Mouse (Mus musculus): ENCODE measurements at regions not wholly inside any gene's neighbourhood (a gene's known extent, or its start where the extent isn't known, plus 50 kb on each side); places are given as distances from the start of the nearest gene placed in this dataset.
"Not testable (repeated sequence)": the region's sequence is repeated elsewhere in the genome, so short reads cannot be mapped to it uniquely, and the experiment has no call there.

DNA sequence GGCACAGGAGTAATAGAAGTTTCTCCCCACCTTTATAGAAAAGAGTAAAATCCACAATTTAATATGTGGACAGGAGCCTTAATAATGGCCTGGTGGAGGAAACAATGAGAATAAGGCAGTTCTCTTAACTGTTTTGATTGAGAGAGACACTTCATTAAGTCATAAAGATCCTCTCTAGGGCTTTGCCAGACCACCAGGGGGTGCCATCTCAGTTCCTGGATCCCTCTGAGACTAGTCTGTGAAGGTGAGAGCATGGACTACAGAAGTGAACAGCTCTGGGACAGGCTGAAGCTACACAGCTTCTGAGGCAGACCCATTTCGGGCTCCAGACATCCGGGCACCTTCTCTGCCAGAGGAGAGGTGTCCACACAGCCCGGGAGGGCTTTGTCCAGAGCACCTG, 373.8 kb downstream of the Ice1 start:
- WGBS, result 86% methylated on average over 3 of the region's 3 CpGs
- ATAC-seq (ENCODE audit: low FRiP score, low TSS enrichment), result no peak
- no peak overlapping the region for H3K4me3 ChIP-seq (ENCODE audit: low read length)
- no peak overlapping the region for H3K4me2 ChIP-seq (replicated peaks; ENCODE audit: low read depth, low read length)
- no peaks in the 10 kb centered on the region for H3K27me3 ChIP-seq (ENCODE audit: insufficient read depth, low read length)
- H3K36me3 ChIP-seq (ENCODE audit: insufficient read depth, low read length), result no peaks in the 10 kb centered on the region
- H3K27ac ChIP-seq (ENCODE audit: low read length), result no peak overlapping the region
- peaks cover 5% of the 10 kb centered on the region; the same call in 1 of the 2 replicates for H3K4me1 ChIP-seq (ENCODE audit: insufficient read depth, low read length)
- H3K9ac ChIP-seq (replicated peaks; ENCODE audit: low read length), result no peak overlapping the region
- H3K9me3 ChIP-seq (ENCODE audit: low read length), result no peaks in the 10 kb centered on the region; the same call in 1 of the 2 replicates

DNA sequence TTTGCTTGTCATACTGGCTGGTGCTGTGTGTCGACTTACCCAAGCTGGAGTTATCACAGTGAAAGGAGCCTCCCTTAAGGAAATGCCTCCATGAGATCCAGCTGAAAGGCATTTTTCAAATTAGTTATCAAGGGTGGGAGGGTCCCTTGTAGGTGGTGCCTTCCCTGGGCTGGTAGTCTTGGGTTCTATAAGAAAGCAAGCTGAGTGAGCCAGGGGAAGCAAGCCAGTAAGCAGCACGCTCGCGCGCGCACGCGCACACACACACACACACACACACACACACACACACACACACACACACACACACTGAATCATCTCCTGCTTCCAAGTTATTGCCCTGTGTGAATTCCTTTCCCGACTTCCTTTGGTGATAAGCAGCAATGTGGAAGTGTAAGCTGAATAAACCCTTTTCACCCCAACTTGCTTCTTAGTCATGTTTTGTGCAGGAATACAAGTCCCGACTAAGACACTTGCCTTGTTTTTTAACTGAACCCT, 360.5 kb downstream of the Ice1 start:
- not testable (repeated sequence) for H3K9me3 ChIP-seq (ENCODE audit: low read length); H3K27me3 ChIP-seq (ENCODE audit: insufficient read depth, low read length); H3K36me3 ChIP-seq (ENCODE audit: insufficient read depth, low read length); H3K27ac ChIP-seq (ENCODE audit: low read length); H3K9ac ChIP-seq (replicated peaks; ENCODE audit: low read length); H3K4me2 ChIP-seq (replicated peaks; ENCODE audit: low read depth, low read length); H3K4me3 ChIP-seq (ENCODE audit: low read length); ATAC-seq (ENCODE audit: low FRiP score, low TSS enrichment)
- H3K4me1 ChIP-seq (ENCODE audit: insufficient read depth, low read length), result peaks cover 10% of the 10 kb centered on the region; the same call in 1 of the 2 replicates
- WGBS, result 66% methylated on average over 10 of the region's 10 CpGs

DNA sequence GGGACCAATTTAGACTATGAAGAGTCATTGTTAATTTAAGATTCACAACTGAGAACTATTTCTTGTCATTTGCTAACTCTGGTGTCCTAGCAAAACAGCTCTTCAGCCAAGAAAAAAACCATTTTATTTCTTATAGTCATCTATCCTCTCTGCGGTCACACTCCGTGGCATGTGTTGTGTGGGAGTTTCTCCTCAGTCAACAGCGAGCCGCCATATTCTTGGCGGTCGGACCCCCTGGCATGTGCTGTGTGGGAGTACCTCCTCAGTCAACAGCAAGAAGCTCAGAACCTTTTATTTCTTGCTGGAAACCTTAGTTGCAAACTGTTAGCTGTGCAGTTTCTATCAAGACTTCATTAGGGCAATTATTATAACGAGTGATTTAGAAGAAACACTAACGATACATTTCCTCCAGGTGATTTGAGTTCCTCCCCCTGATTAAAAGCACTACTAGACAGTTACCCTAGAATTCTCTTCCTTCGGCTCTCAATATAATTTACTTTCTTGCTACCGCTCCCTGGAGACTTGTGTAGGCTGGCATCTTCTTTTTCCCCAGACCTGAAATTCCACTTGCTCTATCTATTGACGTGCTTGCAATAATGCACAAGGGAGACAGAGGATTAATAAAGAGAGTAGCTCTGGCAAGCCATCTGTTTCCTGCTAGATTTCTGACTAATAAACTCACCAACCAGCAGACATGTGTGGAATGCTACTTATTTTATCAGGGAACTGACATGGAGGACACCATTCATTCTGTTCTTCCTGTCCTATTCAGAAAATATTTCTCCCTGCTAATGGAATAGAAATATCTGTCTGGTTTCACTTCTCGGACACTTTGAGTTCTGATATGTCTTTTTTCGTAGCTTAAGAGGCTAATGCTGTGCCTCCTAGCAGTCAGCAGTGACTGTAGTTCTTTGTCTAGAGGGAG, 359.5 kb downstream of the Ice1 start:
- ATAC-seq (ENCODE audit: low FRiP score, low TSS enrichment), result no peak; the same call in 1 of the 2 replicates
- Histone ChIP-seq H3K36me3 (ENCODE audit: insufficient read depth, low read length) (no peaks in the 10 kb centered on the region), H3K27me3 (ENCODE audit: insufficient read depth, low read length) (no peaks in the 10 kb centered on the region), H3K4me2 (replicated peaks; ENCODE audit: low read depth, low read length) (peak overlapping the region; percentile 7), H3K4me3 (ENCODE audit: low read length) (no peak overlapping the region), H3K9me3 (ENCODE audit: low read length) (no peaks in the 10 kb centered on the region), H3K27ac (ENCODE audit: low read length) (peak overlapping the region; percentile 35), H3K4me1 (ENCODE audit: insufficient read depth, low read length) (peaks cover 10% of the 10 kb centered on the region; the same call in 1 of the 2 replicates), H3K9ac (replicated peaks; ENCODE audit: low read length) (no peak overlapping the region)
- WGBS, result 29% methylated on average over 13 of the region's 13 CpGs

DNA sequence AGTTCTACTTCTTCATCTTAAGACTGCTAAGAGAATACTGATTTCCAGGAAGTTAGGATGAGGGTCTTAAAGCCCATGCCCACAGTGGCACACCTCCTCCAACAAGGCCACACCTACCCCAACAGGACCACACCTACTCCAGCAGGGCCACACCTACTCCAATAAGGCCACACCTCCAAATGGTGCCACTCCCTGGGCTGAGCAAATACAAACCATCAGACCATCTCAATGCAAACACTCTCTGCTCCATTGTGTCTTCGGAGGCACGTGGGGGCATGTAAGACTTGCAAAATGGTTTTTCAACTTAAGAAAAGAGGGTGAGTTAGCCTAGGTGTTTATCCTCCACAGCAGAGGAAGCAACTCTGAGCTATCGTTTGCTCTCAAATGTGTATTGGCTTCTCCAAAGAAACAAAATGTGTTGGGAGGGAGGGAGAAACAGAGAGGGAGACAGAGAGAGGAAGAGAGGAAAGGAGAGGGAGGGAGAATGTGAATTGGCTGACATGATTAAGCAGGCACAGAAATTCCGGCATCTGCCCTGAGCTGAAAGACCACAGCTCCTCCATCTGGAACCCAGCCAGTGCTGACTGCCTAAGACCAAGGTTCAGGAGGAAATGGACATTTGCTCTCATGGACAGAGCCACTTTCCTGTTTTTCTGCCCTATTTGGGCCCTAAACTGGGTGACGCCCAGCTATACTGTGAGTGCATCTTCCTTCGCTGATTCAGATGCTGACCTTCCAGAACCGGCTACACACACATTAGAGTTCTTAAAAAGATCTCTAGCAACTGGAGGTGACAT, 356.2 kb downstream of the Ice1 start:
- H3K9ac ChIP-seq (replicated peaks; ENCODE audit: low read length), result no peak overlapping the region
- no peaks in the 10 kb centered on the region for H3K27me3 ChIP-seq (ENCODE audit: insufficient read depth, low read length)
- 57% methylated on average over 7 of the region's 7 CpGs for WGBS
- no peaks in the 10 kb centered on the region for H3K9me3 ChIP-seq (ENCODE audit: low read length)
- H3K4me3 ChIP-seq (ENCODE audit: low read length), result no peak overlapping the region
- no peak overlapping the region for H3K4me2 ChIP-seq (replicated peaks; ENCODE audit: low read depth, low read length)
- no peaks in the 10 kb centered on the region for H3K36me3 ChIP-seq (ENCODE audit: insufficient read depth, low read length)
- peaks cover 10% of the 10 kb centered on the region; the same call in 1 of the 2 replicates for H3K4me1 ChIP-seq (ENCODE audit: insufficient read depth, low read length)
- H3K27ac ChIP-seq (ENCODE audit: low read length), result no peak overlapping the region
- ATAC-seq (ENCODE audit: low FRiP score, low TSS enrichment), result peak; percentile 53; the same call in 1 of the 2 replicates

DNA sequence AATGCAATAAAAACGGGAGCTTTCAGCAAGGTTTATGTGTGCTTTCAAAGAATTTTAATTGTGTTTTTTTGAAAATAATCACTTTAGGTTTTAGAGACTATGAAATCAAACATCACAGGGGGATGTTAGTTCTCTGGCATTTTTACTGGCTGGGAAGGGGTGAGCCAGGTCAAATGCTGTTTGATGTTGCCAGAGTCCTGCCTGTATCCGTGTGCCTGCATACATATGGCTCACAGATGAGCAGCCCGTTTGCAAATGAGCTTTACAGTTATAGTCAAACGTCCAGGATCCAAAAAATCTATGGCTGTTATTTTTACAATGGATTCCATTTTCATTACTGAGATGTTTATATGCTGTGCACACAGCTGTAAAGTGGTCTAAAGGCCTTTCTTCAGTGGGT, 354.7 kb downstream of the Ice1 start:
- no peak for ATAC-seq (ENCODE audit: low FRiP score, low TSS enrichment)
- H3K27me3 ChIP-seq (ENCODE audit: insufficient read depth, low read length), result no peaks in the 10 kb centered on the region
- no peak overlapping the region for H3K27ac ChIP-seq (ENCODE audit: low read length)
- no peak overlapping the region for H3K4me3 ChIP-seq (ENCODE audit: low read length)
- no peak overlapping the region for H3K9ac ChIP-seq (replicated peaks; ENCODE audit: low read length)
- H3K4me1 ChIP-seq (ENCODE audit: insufficient read depth, low read length), result peaks cover 10% of the 10 kb centered on the region; the same call in 1 of the 2 replicates
- H3K9me3 ChIP-seq (ENCODE audit: low read length), result no peaks in the 10 kb centered on the region
- 9% methylated on average over 4 of the region's 4 CpGs for WGBS
- no peaks in the 10 kb centered on the region for H3K36me3 ChIP-seq (ENCODE audit: insufficient read depth, low read length)
- H3K4me2 ChIP-seq (replicated peaks; ENCODE audit: low read depth, low read length), result no peak overlapping the region

DNA sequence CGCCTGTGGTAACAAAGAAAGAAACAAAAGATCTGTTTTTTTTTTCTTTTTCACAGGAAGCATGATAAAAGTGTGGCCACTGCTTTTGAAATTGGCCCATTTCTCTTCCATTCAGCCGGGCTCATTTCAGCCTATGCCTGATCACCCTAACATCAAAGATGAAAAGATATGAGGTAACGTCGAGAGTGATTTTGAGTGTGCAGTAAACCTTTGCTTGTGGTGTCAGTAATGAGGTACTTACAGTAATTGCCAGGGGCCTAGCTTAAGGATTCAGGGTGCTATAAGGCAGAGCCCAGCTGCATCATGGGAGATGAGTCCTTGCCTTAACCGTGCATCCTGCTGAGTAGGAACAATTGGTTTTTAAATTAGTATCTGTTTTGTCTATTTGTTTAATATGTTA, 354.2 kb downstream of the Ice1 start:
- no peak for ATAC-seq (ENCODE audit: low FRiP score, low TSS enrichment)
- Histone ChIP-seq H3K27me3 (ENCODE audit: insufficient read depth, low read length) (no peaks in the 10 kb centered on the region), H3K4me2 (replicated peaks; ENCODE audit: low read depth, low read length) (no peak overlapping the region), H3K9ac (replicated peaks; ENCODE audit: low read length) (no peak overlapping the region), H3K27ac (ENCODE audit: low read length) (no peak overlapping the region), H3K4me1 (ENCODE audit: insufficient read depth, low read length) (peaks cover 7% of the 10 kb centered on the region; the same call in 1 of the 2 replicates), H3K4me3 (ENCODE audit: low read length) (no peak overlapping the region), H3K9me3 (ENCODE audit: low read length) (no peaks in the 10 kb centered on the region), H3K36me3 (ENCODE audit: insufficient read depth, low read length) (no peaks in the 10 kb centered on the region)
- WGBS, result 33% methylated on average over 5 of the region's 5 CpGs

DNA sequence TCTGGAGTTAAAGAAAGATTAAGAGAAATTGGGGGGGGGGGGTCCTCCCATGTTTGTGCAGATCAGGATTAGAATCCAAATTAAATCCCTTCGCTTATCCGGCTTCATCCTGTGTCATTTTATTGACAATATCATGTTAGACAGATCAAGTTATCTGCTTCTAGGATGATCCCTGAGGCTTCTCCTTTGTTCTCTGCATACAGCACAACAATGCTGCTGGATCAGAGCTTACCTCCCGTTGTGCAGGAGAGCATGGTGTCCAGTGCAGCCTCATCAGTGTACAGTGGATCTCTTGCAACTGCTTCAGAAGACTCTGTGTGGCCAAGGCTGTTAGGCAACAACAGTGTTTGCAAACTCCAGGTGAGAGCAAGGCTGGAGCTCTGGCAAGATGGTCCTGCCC, 344.7 kb downstream of the Ice1 start:
- no peak for ATAC-seq (ENCODE audit: low FRiP score, low TSS enrichment)
- WGBS, result 90% methylated on average over 3 of the region's 3 CpGs
- H3K4me1 ChIP-seq (ENCODE audit: insufficient read depth, low read length), result no peaks in the 10 kb centered on the region
- H3K4me3 ChIP-seq (ENCODE audit: low read length), result no peak overlapping the region
- no peak overlapping the region for H3K9ac ChIP-seq (replicated peaks; ENCODE audit: low read length)
- H3K27me3 ChIP-seq (ENCODE audit: insufficient read depth, low read length), result no peaks in the 10 kb centered on the region
- H3K9me3 ChIP-seq (ENCODE audit: low read length), result no peaks in the 10 kb centered on the region; the same call in 1 of the 2 replicates
- no peaks in the 10 kb centered on the region for H3K36me3 ChIP-seq (ENCODE audit: insufficient read depth, low read length)
- H3K4me2 ChIP-seq (replicated peaks; ENCODE audit: low read depth, low read length), result no peak overlapping the region
- no peak overlapping the region for H3K27ac ChIP-seq (ENCODE audit: low read length)

DNA sequence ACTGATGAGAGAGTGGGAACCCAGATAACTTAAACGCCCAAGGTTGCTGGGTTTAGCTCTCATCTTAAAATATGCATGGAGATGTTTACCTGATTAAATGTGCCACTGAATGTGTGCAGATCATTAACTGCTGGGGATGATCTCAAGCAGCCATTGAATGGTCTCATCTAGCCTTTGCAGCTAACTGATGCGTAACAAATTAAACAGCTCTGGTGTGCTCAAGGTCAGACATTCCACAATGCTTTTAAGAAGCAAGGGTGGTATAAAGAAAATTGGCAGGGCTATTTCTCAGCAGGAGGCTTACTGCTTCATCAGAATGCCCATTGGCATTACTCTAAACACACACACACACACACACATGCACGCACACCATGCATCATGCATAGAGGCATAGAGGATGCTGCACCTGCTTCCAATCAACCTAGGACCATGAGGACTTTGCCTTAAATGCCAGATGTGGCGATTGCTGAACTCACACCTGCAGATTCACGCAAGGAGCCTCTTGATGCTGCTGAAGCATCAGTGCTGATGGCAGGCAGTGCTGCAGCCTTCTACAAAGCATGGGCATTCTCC, 333.4 kb downstream of the Ice1 start:
- Histone ChIP-seq H3K9ac (replicated peaks; ENCODE audit: low read length) (no peak overlapping the region), H3K27me3 (ENCODE audit: insufficient read depth, low read length) (no peaks in the 10 kb centered on the region), H3K4me1 (ENCODE audit: insufficient read depth, low read length) (no peaks in the 10 kb centered on the region), H3K4me2 (replicated peaks; ENCODE audit: low read depth, low read length) (no peak overlapping the region), H3K9me3 (ENCODE audit: low read length) (no peaks in the 10 kb centered on the region), H3K36me3 (ENCODE audit: insufficient read depth, low read length) (no peaks in the 10 kb centered on the region), H3K27ac (ENCODE audit: low read length) (no peak overlapping the region), H3K4me3 (ENCODE audit: low read length) (no peak overlapping the region)
- WGBS, result 68% methylated on average over 5 of the region's 5 CpGs
- ATAC-seq (ENCODE audit: low FRiP score, low TSS enrichment), result peak; percentile 76

DNA sequence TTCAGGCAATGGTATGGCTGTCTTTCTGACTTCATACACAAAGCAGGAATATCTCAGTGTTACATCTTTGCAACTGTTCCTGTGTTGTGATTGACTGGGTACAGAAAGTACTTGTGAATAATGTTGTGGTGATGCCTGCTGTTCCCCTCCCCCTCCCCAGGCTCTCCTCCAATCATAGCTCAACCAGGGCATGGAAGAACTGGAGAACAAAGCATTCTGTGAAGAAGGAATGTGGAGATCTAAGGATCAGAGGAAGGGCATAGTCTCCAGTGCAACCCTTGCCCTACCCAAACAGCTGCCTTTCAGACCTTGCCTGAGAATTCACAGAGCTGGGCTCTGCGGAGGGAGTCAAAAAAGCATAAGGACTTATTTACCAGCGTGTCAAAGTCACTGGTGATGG, 326.9 kb downstream of the Ice1 start:
- Histone ChIP-seq H3K4me1 (ENCODE audit: insufficient read depth, low read length) (0 out of 2 replicates have a peak, but pooled peaks cover 6% of the 10 kb centered on the region), H3K9ac (replicated peaks; ENCODE audit: low read length) (no peak overlapping the region), H3K4me3 (ENCODE audit: low read length) (no peak overlapping the region), H3K4me2 (replicated peaks; ENCODE audit: low read depth, low read length) (no peak overlapping the region), H3K36me3 (ENCODE audit: insufficient read depth, low read length) (no peaks in the 10 kb centered on the region), H3K9me3 (ENCODE audit: low read length) (no peaks in the 10 kb centered on the region), H3K27me3 (ENCODE audit: insufficient read depth, low read length) (no peaks in the 10 kb centered on the region), H3K27ac (ENCODE audit: low read length) (no peak overlapping the region)
- ATAC-seq (ENCODE audit: low FRiP score, low TSS enrichment), result peak; percentile 31; the same call in 1 of the 2 replicates
- WGBS, result 64% methylated on average over 2 of the region's 2 CpGs
